Mouse (Mus musculus): ENCODE data around the gene Mael.

The Mael gene

GRCm38 (mm10) chr1:166238315-166238969, at the start of gene Mael:
Gene Mael, minus strand, starts transcription at chr1:166238747.
- no peak for DNase-seq

- no peak for DNase-seq
Observed at GRCm38 (mm10) chr1:166286231-166286630, 47.7 kb upstream of the Mael start.

GRCm38 (mm10) chr1:166284390-166284789, 45.8 kb upstream of the Mael start:
- no peak for DNase-seq

- DNase-seq: no peak
Observed at GRCm38 (mm10) chr1:166283451-166283850, 44.9 kb upstream of the Mael start.

GRCm38 (mm10) chr1:166282597-166283210, 44.2 kb upstream of the Mael start:
- no peak for DNase-seq

- DNase-seq: no peak
Observed at GRCm38 (mm10) chr1:166281836-166282235, 43.3 kb upstream of the Mael start.

- no peak for DNase-seq
Observed at GRCm38 (mm10) chr1:166281287-166281686, 42.7 kb upstream of the Mael start.

- no peak for DNase-seq
Observed at GRCm38 (mm10) chr1:166280566-166280965, 42.0 kb upstream of the Mael start.

- no peak for DNase-seq
Observed at GRCm38 (mm10) chr1:166279580-166280206, 41.1 kb upstream of the Mael start.

- no peak for DNase-seq
Observed at GRCm38 (mm10) chr1:166278786-166279185, 40.2 kb upstream of the Mael start.

GRCm38 (mm10) chr1:166268218-166268617, 29.7 kb upstream of the Mael start:
- no peak for DNase-seq

- DNase-seq: peak; percentile 10
Observed at GRCm38 (mm10) chr1:166266918-166267317, 28.4 kb upstream of the Mael start.

- no peak for DNase-seq
Observed at GRCm38 (mm10) chr1:166266001-166266705, 27.6 kb upstream of the Mael start.

GRCm38 (mm10) chr1:166259526-166259925, 21.0 kb upstream of the Mael start:
- DNase-seq: no peak

- no peak for DNase-seq
Observed at GRCm38 (mm10) chr1:166256898-166257297, 18.4 kb upstream of the Mael start.

- DNase-seq: no peak
Observed at GRCm38 (mm10) chr1:166256302-166256701, 17.8 kb upstream of the Mael start.

- DNase-seq: no peak
Observed at GRCm38 (mm10) chr1:166255651-166256050, 17.1 kb upstream of the Mael start.

GRCm38 (mm10) chr1:166255091-166255490, 16.5 kb upstream of the Mael start:
- DNase-seq: no peak

GRCm38 (mm10) chr1:166253898-166254894, 15.6 kb upstream of the Mael start, which contains the start of gene Ildr2:
Gene Ildr2, plus strand, starts transcription at chr1:166254139.
- peak; percentile 24 for DNase-seq

- no peak for DNase-seq
Observed at GRCm38 (mm10) chr1:166244285-166244684, 5.7 kb upstream of the Mael start.

- DNase-seq: no peak
Observed at GRCm38 (mm10) chr1:166214181-166214580, 24.4 kb downstream of the Mael start.

- no peak for DNase-seq
Observed at GRCm38 (mm10) chr1:166209371-166209770, 29.2 kb downstream of the Mael start.
